Mouse (Mus musculus) spleen, adult 2 months (tissue): ENCODE data around the gene Gm49340. TPM values are rescaled to one million over a fixed set of nuclear protein-coding genes. Genes with fewer than 3 reads are reported as not detected.
"Not testable (repeated sequence)": the region's sequence is repeated elsewhere in the genome, so short reads cannot be mapped to it uniquely, and the experiment has no call there.

ENCODE experiments used
- DNase-seq, 2 experiments: peaks; one replicate each; pipeline versions ENCODE4 v3.0.0 to v3.0.0-alpha.2; 2012 to 2021; ENCODE audit warnings: low spot score in 2 of 2, low read depth in 1 of 2
- H3K27ac ChIP-seq: fragments of 200-500 bp; 2 replicates; pipeline ENCODE4 v1.5.1; 2012; ENCODE audit warnings: low read length, inconsistent platforms; ENCODE audit not compliant: insufficient read depth
- H3K27me3 ChIP-seq: fragments of 200-500 bp; 2 replicates; pipeline ENCODE4 v1.6.1; 2012; ENCODE audit warnings: mild to moderate bottlenecking, moderate library complexity, low read length, inconsistent platforms; ENCODE audit not compliant: control insufficient read depth, insufficient read depth
- H3K36me3 ChIP-seq: fragments of 200-500 bp; 2 replicates; pipeline ENCODE4 v1.6.1; 2012; ENCODE audit warnings: mild to moderate bottlenecking, low read length, inconsistent platforms; ENCODE audit not compliant: control insufficient read depth, insufficient read depth
- H3K4me1 ChIP-seq: fragments of 200-500 bp; 2 replicates; pipeline ENCODE4 v1.6.1; 2011; ENCODE audit warnings: inconsistent platforms; ENCODE audit not compliant: control insufficient read depth, insufficient read depth, insufficient read length
- H3K4me3 ChIP-seq: fragments of 200-500 bp; 2 replicates; pipeline ENCODE4 v1.5.1; 2011; ENCODE audit warnings: mild to moderate bottlenecking, inconsistent platforms; ENCODE audit not compliant: insufficient read depth, insufficient read length; ENCODE audit errors: extremely low read depth
- CTCF ChIP-seq: fragments of 200-500 bp; IDR thresholded peaks from 2 replicates; pipeline ENCODE4 v1.5.1; 2011; ENCODE audit warnings: mild to moderate bottlenecking, inconsistent platforms; ENCODE audit not compliant: insufficient read depth, insufficient read length, insufficient replicate concordance; ENCODE audit errors: extremely low read depth
- POLR2A ChIP-seq: fragments of 200-500 bp; IDR thresholded peaks from 2 replicates; pipeline ENCODE4 v1.6.1; 2011; ENCODE audit warnings: low read depth, low read length, inconsistent platforms
- WGBS: fragments of 180-500 bp; shearing (Covaris S2); methylation state at CpG from one replicate; pipeline ENCODE4 v1.1.7; 2018; 5-methylcytosine and 5-hydroxymethylcytosine counted together
- polyA plus RNA-seq: library from polyadenylated mRNA; depleted of rRNA; stranded (reverse); fragments of >200 nt; gene quantifications from 2 replicates; pipeline ENCODE4 v1.2.3, GENCODE M21; 2012

The Gm49340 gene
- polyA plus RNA-seq, 1 experiment: not detected

DNA sequence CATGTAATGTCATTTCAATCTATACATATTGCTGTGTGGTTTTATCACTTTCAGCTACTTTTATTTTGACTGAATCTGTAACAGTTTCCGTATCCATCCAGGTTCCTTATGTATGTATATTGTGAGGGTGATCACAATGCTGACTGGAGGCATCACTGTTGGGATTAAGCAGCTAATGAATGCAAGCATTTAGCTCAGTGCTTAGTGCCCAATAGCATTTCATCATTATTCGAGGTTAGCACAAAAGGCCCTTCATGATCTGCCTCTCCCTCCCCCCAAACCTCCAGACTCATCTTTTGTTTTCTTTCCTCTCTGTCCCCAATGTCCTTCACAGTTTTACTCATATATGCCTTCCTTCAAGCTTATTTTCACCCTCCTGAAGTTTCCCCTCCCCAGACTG lies 26.4 kb upstream of the Gm49340 start:
- TF ChIP-seq POLR2A (no peak), CTCF (no peak)
- H3K27ac ChIP-seq: no peak overlapping the region
- DNase-seq: no peak
- 77% methylated on average over 2 of the region's 2 CpGs for WGBS
- no peaks in the 10 kb centered on the region for H3K4me1 ChIP-seq
- H3K36me3 ChIP-seq: no peaks in the 10 kb centered on the region
- no peak overlapping the region for H3K4me3 ChIP-seq
- no peaks in the 10 kb centered on the region for H3K27me3 ChIP-seq

DNA sequence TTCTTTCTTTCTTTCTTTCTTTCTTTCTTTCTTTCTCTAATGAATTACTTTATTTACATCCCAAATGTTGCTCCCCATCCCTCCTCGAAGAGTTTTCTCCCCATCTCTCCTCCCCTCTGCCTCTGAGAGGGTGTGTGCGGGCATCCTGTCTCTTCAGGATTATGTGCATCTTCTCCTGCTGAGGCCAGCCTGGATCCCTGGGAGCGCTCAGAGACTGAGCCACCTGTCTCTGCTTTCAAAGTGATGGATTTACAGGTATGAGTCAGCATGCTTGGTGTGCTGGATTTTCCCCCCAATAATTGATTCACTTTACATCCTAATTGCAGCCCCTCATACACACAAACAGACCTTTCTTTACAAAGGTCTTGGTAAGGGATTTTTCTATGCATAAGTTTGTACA lies 13.6 kb upstream of the Gm49340 start:
- Histone ChIP-seq H3K36me3 (no peaks in the 10 kb centered on the region), H3K27me3 (no peaks in the 10 kb centered on the region), H3K4me1 (no peaks in the 10 kb centered on the region), H3K4me3 (no peak overlapping the region), H3K27ac (no peak overlapping the region)
- TF ChIP-seq POLR2A (no peak), CTCF (no peak)
- 61% methylated on average over 3 of the region's 3 CpGs for WGBS
- no peak for DNase-seq

DNA sequence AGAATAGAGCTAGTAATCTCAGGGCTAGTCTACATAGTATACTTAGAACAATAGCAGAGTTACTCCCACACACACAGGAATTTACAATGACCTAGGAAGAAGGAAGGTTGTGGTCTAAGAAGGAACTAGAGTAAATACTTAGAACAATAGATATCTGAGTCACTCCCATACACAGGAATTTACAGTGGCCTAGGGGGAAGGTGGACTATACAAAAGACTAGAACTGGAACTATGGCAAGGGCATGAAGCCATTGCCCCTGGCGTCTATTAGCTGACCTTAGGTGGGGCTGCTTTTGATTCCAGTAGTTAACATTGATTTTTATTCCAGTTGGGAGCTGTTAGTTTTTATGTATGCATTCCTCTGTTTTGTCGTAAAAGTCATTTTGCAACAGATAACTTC lies 11.0 kb upstream of the Gm49340 start:
- not testable (repeated sequence) for H3K4me1 ChIP-seq, H3K27me3 ChIP-seq, DNase-seq, H3K27ac ChIP-seq, H3K36me3 ChIP-seq, H3K4me3 ChIP-seq
- 77% methylated on average over 2 of the region's 2 CpGs for WGBS

DNA sequence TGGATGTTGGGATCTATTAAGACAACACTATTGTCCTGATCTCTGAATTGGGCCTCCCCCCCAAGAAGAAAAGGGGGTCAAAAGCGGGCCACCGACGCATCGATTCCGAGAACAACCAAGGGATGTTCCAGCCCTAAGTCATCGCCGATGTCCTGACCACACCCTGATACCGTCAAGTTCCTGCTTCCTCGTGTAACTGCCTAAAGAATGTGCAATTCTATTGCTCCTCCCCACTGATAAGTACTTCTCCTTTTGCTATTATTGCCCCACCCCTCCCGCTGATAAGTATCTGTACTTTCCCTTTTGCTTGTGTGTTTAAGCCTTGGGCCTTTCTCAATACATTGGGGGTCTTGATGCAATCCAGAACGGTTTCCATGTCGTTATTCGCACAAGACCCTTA lies 8.5 kb upstream of the Gm49340 start:
- not testable (repeated sequence) for H3K27me3 ChIP-seq, H3K4me1 ChIP-seq, H3K36me3 ChIP-seq, H3K4me3 ChIP-seq, DNase-seq, H3K27ac ChIP-seq
- 89% methylated on average over 13 of the region's 13 CpGs for WGBS

DNA sequence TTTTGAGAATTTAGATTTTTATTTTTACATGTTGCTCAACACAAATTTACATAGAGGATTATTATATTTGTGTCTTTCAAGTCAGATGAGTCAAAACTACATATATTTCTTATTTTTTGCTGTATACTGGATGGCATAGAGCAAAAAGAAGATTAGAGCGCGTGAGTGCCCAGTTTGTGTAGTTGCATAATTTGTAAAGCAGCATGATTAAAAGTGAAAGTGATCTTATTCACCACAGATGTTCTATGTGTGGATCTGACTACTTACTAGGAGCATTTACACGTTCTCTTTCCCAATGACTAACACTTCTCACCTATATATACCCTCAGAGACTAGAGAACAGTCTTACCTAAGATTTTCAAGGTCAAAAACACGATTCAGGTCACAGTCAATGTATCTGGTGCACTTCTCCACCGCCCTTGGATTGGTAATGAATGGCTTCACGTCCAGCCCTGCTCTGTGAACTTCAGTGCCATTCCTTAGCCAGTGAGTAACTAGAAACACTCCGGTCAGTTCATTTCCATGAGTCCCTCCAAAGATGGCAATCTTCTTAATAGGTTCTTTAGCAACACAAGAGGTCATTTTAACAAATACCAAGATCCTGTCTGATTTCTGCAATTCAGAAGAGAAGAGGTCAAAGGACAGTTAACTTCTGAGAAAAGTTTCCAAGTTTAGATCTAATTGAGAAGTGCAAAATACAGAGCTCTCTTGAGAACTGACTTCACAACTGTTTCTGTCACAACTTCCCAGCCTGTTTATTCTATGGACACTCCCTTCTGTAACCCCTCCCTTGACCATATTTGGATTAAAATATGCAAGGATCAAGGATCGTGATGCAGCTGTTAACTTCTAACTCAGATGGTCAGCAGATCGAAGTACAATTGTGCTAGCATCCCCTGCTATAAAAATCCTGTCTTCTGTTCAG lies 5.4 kb upstream of the Gm49340 start:
- H3K27me3 ChIP-seq: no peaks in the 10 kb centered on the region
- no peak overlapping the region for H3K27ac ChIP-seq
- TF ChIP-seq POLR2A (no peak), CTCF (no peak)
- H3K4me1 ChIP-seq: no peaks in the 10 kb centered on the region
- DNase-seq: no peak
- no peaks in the 10 kb centered on the region for H3K36me3 ChIP-seq
- WGBS: 64% methylated on average over 9 of the region's 9 CpGs
- H3K4me3 ChIP-seq: no peak overlapping the region

DNA sequence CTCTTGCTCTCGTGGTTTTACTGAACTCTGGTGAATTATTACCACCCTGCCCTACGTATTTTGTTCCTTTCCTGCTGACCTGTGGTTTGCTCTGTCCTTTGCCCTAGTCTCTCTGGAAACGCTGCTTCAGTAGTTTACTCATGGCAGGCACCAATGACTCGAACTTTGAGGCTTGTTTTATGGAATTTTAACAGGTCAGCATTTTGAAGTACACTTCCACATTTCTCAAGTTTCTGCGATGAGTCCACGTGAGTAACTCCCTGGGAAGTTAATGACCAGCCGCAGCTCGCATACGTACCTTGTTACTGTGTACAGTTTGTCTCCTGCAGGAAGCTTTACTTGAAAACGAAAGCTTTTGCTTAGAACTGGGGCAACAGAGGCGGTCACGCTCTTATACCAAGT lies 3.1 kb upstream of the Gm49340 start:
- no peak for DNase-seq
- 15% methylated on average over 12 of the region's 12 CpGs for WGBS
- Histone ChIP-seq H3K36me3 (no peaks in the 10 kb centered on the region), H3K27ac (no peak overlapping the region), H3K4me3 (no peak overlapping the region), H3K27me3 (no peaks in the 10 kb centered on the region), H3K4me1 (no peaks in the 10 kb centered on the region; the same call in 1 of the 2 replicates)
- TF ChIP-seq POLR2A (no peak), CTCF (no peak)

DNA sequence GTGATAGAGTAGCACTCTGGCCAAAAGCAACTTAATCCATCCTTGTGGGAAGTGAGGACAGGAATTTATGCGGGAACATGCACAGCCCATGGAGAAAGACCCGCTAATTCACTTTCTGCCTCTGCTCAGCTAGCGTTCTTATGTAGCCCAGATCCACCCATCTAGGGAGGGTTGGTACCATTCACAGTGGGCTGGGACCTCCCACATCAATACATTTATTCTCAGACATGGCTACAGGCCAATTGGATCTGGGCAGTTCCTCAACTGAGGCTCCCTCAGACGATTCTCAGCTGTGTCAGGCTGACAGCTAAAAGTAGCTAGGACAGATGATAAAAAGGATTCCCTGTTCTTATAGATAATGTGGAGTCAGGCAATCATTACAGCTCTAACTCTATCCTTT lies 2.2 kb upstream of the Gm49340 start:
- no peaks in the 10 kb centered on the region; the same call in 1 of the 2 replicates for H3K4me1 ChIP-seq
- H3K4me3 ChIP-seq: no peak overlapping the region
- WGBS: 75% methylated on average over 4 of the region's 4 CpGs
- no peaks in the 10 kb centered on the region for H3K36me3 ChIP-seq
- no peaks in the 10 kb centered on the region for H3K27me3 ChIP-seq
- no peak overlapping the region for H3K27ac ChIP-seq
- TF ChIP-seq CTCF (no peak), POLR2A (no peak)
- no peak for DNase-seq
